Mouse (Mus musculus): ENCODE results near the gene Vgll4.

Gene Vgll4

GRCm38 (mm10) chr6:114972988-114973387, 3.2 kb upstream of the Vgll4 start:
- no peak for DNase-seq (ENCODE audit: low spot score)

DNA sequence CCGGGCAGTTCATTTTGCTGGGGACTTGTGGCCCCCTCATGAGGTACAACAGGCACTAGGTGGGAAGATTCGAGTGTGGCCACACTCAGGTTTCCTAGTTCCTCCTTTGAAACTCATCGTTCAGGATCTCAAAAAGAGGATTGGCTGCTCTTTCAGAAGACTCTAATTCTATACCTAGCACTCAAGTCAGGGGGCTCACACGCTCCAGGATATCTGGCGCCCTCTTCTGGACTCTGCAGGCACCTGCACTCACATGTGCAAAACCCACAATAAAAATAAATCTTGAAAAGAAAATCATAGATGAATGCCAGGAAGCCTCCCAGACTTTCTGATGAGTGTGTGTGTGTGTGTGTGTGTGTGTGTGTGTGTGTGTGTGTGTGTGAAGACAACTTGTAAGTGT, 1.1 kb upstream of the Vgll4 start:
- no peak for DNase-seq (ENCODE audit: low spot score)

DNA sequence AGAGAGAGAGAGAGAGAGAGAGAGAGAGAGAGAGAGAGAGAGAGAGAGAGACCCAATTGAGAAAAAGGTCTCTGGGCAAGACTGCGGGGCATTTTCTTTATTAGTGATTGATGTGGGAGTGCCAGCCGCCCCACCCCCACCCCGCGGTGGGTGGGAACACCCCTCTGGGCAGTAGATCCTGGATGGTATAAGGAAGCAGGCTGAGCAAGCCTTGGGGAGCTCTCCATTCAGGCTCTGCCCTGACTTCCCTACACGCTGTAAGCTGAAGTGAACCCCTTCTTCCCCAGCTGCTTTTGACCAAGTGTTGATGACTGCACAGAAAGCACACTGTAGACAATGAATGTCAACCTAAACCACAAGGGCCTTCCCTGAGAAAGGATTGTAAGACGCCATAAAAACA, 592 bp upstream of the Vgll4 start:
- no peak for DNase-seq (ENCODE audit: low spot score)

DNA sequence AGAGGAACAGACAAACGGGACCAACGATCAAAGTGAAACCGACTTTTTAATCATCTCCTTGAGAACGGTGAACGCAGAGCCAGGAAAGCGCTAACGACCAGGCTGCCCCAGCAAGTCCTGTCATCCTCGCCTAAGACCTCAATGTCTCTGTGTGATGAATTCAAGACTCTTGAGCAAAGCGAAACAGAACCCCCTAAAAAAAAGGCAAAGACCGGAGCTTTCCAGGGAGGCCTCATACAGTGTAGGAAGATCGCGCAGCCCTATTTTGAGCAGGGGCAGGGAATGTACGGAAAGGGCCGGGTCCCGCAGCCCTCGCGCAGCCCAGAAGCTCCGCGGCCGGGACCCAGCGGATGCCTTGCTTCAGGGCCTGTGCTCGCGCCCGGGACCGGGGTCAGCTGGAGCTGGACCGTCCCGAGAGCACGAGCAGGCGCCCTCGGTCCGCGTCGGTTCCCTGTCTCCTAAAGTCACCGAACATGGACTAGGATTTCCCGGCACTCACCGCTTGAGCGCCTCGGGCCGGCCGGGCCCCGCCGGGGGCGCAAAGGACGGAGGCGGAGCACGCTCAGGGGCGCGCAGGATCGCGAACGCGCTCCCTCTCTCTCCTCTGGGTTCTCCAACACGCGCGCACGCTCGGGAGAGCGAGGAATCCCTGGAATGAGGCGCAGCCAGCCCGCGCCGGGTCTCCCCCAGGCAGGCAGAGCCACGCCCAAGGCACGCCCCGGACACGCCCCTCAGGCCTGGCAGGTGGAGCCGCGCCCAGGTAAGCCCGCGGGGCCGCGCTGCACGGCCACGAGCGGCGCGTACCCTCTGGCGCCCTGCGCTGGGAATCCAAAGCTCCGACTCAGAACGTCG, 1.2 kb downstream of the Vgll4 start:
- peak; percentile 87 for DNase-seq (ENCODE audit: low spot score)

- DNase-seq (ENCODE audit: low spot score), result peak; percentile 32
Measured at GRCm38 (mm10) chr6:114967623-114968022, 2.2 kb downstream of the Vgll4 start.

DNA sequence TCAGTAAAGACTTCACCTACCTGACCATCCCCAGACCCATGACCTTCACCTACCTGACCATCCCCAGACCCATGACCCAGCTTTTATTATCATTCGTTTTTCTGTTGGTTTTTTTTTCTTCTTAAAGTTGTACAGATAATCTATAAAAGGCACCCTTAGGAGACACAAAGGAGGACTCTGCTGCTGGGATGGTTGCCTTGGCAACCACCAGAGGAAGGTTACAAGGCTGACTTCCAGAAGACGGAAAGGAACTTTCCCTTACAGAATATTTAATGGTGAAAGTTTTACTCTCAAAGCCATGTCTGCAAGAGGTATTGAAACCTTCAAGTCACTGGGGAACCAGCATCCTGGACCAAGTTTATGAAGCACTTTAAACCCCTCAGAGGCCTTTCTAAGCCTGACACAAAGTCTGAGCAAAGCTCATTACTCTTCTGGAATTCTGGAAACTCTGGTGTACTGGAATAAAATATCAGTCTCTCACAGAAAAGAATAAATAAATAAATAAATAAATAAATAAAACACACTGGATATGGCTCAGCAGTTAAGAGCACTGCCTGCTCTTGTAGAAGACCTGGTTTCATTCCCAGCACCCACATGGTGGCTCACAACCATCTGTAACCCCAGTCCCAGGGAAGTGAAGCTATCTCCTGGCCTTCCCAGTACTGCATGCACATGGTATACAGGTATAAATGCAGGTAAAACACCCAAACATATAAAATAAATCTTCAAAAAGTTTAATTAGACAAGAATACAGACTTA, 3.2 kb downstream of the Vgll4 start:
- DNase-seq (ENCODE audit: low spot score), result no peak

- no peak for DNase-seq (ENCODE audit: low spot score)
Measured at GRCm38 (mm10) chr6:114965802-114966201, 4.0 kb downstream of the Vgll4 start.

GRCm38 (mm10) chr6:114965396-114965795, 4.4 kb downstream of the Vgll4 start:
- DNase-seq (ENCODE audit: low spot score), result no peak

DNA sequence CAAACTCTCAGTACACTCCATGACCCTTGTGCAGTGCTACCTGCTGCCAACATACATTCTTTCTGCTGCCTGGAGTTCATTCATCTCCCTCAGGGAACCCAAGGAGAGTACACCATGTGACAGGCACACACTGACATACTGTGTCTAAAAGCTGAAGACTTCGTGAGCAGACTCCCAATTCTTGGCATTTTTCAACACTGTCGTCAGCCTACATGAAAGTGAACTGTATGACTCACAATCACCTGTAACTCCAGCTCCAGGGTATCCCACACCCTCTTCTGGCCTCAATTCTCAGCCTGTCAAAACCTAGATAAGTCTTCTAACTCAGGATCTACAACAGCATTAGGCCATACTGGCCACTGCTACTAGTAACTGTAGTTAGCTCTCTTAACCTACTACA, 5.6 kb downstream of the Vgll4 start:
- no peak for DNase-seq (ENCODE audit: low spot score)

- peak; percentile 28 for DNase-seq (ENCODE audit: low spot score)
Measured at GRCm38 (mm10) chr6:114963636-114964035, 6.2 kb downstream of the Vgll4 start.

- no peak for DNase-seq (ENCODE audit: low spot score)
Measured at GRCm38 (mm10) chr6:114961276-114962068, 8.3 kb downstream of the Vgll4 start.

- no peak for DNase-seq (ENCODE audit: low spot score)
Measured at GRCm38 (mm10) chr6:114959012-114959398, 10.8 kb downstream of the Vgll4 start.

GRCm38 (mm10) chr6:114958249-114959011, 11.4 kb downstream of the Vgll4 start:
- no peak for DNase-seq (ENCODE audit: low spot score)

DNA sequence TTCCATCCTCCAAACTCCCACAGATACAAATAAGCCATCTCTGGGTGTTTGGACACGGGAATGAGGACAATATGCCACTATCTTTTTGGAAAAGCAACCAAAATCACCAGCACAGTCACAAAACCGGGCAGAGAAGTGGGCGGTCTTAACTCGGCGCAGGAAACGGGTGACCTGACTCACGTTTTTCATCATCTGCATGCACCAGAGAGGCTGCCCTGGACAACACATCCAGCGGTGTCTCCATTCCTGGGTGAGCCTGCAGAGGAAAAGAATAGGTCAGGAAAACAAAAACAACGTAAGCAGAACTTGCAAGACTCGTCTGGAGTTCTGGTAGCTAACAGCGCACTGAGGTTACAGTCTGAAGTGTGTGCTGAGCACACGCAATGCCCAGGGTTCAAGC, 12.0 kb downstream of the Vgll4 start:
- DNase-seq (ENCODE audit: low spot score), result no peak

GRCm38 (mm10) chr6:114954496-114954895, 15.3 kb downstream of the Vgll4 start:
- no peak for DNase-seq (ENCODE audit: low spot score)

DNA sequence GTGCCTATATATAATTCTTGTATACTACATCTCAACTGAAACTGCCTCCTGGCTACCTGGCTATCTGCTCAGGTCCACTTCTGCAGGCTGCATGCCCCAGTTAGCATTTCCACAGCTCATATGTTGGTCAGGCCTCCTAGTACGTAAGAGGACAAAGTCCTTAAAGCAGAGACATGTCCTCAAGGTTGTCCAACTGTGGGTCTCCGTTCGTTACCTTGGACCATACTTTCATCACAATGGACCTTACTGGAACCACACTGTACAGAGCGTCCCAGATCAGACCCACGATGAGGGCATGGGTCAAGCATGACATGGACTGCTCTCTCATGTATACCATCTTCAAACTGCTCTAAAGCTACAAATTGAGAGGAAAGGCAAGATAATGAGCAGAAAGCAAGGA, 16.2 kb downstream of the Vgll4 start:
- DNase-seq (ENCODE audit: low spot score), result no peak

DNA sequence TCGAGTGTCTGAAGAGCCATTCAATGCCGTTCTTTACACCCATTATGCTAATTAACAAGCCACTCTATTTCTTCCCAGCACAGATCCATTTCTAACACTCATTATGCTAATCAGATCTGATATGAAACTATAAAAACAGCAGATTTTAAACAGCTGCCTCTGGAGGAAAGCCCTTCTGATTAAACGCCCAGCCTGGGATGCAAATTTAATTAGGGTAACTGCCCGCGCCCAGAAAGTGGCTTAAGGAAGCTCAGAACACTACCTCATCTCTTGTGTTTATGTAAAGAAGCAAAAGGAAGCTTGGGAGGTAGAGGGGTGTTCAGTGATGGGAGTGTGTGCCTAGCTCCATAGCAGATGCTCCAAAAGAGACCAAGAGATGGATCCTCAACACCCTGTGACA, 17.4 kb downstream of the Vgll4 start:
- DNase-seq (ENCODE audit: low spot score), result no peak

DNA sequence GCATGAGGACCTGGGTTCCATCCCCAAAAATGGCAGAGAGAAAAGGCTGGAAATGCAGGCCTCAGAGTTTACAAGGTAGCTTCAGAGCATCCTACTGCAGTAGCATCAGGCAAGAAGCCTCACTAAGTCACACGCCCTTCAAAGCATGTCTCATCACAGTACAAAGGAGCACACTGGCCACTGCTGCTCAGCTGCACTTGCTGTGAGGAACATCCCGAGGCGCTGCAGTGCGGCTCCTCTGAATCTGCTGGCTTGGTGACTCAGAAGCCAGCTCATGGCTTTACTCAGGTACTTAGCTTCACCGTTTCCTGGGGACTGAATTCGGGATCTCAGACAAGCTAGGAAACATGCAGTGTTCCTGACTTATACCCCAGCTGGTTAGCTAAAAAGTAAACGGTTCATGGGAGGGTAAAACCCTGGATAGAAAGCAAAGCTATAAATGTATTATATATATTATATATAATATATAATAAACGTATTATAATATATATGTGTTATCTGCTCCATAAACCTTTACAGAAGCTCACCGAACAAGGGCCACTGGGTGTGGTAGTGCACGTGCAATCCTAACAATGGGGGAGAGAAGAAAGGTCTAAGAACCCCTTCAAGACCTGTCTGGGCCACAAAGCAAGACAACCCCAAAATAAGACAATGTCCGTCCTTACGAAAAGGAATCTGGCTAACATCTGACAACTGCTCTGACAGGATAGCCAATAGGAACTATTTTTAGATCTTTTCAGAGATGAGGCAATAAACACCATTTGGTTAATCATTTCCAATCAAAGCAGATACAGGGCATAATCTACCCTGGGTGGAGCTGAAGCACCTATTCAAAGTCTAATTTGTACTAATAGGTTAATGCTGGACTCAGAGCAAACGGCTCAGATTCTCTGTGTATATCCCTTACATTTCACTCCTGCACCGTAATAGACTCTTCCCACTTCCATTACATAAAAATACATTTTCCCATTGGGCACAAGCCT, 25.0 kb downstream of the Vgll4 start:
- DNase-seq (ENCODE audit: low spot score), result no peak

DNA sequence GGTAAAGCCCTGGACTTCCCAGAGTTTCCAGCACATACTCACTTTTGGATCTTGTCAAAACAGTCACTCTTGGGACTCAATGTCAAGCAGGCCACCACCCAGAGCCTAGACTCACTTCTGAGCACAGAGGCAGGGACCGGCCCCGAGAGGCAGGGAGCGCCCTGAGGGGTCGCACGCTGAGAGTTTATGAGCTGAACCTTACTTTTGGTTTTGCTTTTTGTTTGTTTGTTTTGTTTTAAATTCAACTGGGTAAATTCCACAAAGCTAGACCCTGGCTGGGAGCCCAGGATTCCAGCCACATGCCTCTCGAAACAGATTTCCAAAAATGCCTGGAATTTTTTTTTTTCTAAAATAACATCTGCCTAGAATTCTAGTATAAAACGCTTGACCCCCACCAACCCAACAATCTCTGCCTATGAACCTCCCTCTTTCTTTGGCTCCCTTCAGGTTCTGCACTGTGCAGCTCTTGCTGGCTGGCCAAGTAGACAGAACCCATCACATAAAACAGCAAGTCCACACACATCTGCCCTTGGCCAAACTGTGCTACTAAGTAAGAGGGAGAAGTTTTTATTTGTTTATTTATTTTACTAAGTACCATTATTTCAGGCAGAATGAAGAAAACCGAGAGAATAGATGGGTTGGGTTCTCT, 28.5 kb downstream of the Vgll4 start:
- DNase-seq (ENCODE audit: low spot score), result no peak

GRCm38 (mm10) chr6:114939666-114940065, 30.1 kb downstream of the Vgll4 start:
- DNase-seq (ENCODE audit: low spot score), result no peak
